Mouse (Mus musculus): ENCODE measurements around the gene Krcc1. TPM values are rescaled to one million over a fixed set of nuclear protein-coding genes. Genes with fewer than 3 reads are reported as not detected.

Gene Krcc1
- 19.3 and 23.3 TPM in 2 replicates for polyA plus RNA-seq (2015; fragmentation: Nextera tagmentation; extraction: Ambion mirVana)

DNA sequence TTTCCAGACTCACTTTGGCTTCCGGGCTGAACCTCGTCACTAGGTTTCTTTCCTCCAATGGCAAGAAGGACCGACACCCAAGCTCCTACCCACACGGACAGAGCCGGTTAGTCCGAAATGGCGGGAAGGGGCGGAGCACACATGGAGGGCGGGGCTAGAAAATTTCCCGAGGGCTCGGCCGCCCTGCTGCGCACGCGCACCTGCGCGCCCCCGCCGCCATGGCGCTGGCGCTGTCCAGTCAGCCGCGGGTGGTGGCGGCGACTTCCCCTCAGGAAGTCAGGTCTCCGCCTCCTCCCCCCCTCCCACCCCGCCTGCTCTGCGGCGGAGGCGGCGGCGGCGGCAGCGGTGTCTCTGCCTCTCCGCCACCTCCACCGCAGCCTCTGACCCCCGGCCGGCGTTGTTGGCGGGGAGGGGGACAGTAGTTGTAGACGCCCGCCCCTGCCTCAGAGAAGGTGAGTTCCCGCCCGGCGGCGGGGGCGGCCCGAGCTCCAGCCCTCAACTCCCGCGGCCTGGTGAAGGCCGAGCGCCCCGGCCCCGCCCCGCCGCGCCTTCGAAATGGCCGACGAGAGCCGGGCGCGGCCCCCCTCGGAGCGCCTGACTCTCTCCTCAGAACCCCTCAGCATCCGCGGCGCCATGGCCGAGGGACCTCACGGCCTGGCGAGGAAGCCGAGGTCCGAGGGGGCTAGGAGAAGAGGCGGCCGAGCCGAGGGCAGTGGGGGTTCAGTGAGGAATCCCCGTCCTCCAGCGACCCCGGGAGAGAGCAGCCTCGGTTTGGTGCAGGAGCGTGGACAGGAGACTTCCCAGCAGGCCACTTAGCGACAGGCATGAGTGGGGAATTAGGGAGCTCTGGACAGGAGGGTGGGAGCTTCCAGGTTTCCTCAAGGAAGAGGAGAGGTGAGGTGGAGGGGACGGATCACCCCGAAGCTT lies at the start of gene Krcc1:
Gene Krcc1, plus strand, starts transcription at position 289 of the 927 bp plus-strand sequence.

DNA sequence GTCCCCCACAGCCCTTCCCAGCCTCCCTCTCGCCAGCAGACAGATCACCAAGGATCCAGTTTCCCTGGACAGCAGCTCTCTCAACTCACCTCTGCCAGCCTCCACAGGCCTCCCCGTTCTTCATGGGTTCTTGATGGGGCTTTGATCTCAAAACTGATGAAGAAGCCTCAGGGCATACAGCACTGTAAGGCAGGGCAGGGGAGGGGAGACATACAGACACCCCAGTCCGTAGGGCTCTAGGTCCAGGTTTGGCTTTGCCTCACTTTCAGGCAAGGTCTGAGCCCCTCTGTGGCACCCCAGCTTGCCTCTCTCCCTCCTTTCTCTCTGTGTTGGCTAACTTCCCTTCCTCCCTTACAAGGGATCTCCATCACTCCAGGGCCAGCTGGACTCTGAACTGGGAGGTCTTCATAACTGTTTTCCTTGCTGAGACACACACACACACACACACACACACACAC lies 50.4 kb downstream of the Krcc1 start, which contains the start of gene Smyd1:
Gene Smyd1, minus strand, starts transcription at position 408 of the 458 bp plus-strand sequence.

DNA sequence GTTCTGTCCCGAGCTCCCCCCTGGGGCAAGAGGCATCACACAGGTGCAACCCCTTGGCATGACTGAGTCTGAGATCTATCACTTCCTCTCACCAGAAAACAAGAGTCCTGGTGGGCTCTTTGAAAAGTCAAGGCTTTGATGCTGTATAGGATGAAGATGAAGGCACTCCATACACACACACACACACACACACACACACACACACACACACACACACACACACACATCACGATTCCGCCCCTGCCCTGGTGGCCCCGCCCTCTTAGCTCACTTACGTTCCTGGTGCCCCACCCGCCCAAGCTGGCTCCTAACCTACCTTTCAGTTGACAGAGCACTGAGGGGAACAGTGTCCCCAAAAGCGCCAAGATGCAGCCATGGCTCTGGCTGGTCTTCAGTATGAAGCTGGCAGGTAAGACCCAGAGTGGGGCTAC lies 51.0 kb downstream of the Krcc1 start, which contains the start of gene Cd8b1:
Gene Cd8b1, plus strand, starts transcription at position 298 of the 431 bp plus-strand sequence.

Small RNAs within 50 kb of the gene (microRNA-seq; reads per million reads assigned to microRNA genes)
- gene Mir8112, result 13.1 reads per million, percentile 23 among the genes with 10 or more reads in this experiment

Other genes starting within 250 kb of the Krcc1 start
- gene Thnsl2, start 127.2 kb upstream of the Krcc1 start, polyA plus RNA-seq (2015; fragmentation: Nextera tagmentation; extraction: Ambion mirVana), result 7.3 and 7.8 TPM in 2 replicates
- 0.50 and 1.9 TPM in 2 replicates for gene Fabp1, start 71.8 kb upstream of the Krcc1 start, polyA plus RNA-seq (2015; fragmentation: Nextera tagmentation; extraction: Ambion mirVana)
- 0.22 and 0.27 TPM in 2 replicates for gene Smyd1, start 50.6 kb downstream of the Krcc1 start, polyA plus RNA-seq (2015; fragmentation: Nextera tagmentation; extraction: Ambion mirVana)
- gene Cd8b1, start 51.1 kb downstream of the Krcc1 start, polyA plus RNA-seq (2015; fragmentation: Nextera tagmentation; extraction: Ambion mirVana), result 0.15 and 0.17 TPM in 2 replicates
- not detected in 2 replicates for gene Cd8a, start 101.8 kb downstream of the Krcc1 start, polyA plus RNA-seq (2015; fragmentation: Nextera tagmentation; extraction: Ambion mirVana)
- gene Rmnd5a, start 169.0 kb downstream of the Krcc1 start, polyA plus RNA-seq (2015; fragmentation: Nextera tagmentation; extraction: Ambion mirVana), result 8.9 and 10.3 TPM in 2 replicates
- gene Rnf103, start 222.2 kb downstream of the Krcc1 start, polyA plus RNA-seq (2015; fragmentation: Nextera tagmentation; extraction: Ambion mirVana), result 27.2 and 31.5 TPM in 2 replicates